Mouse (Mus musculus) midbrain, embryonic 11.5 days (tissue): ENCODE measurements at regions not wholly inside any gene's neighbourhood (a gene's known extent, or its start where the extent isn't known, plus 50 kb on each side); places are given as distances from the start of the nearest gene placed in this dataset.

Experiments used
- ATAC-seq: fragments of 200-750 bp; cut with Nextera tagmentation; 2 replicates; pipeline ENCODE4 v1.8.0; 2017; ENCODE audit warnings: moderate TSS enrichment, moderate library complexity; ENCODE audit not compliant: low FRiP score
- DNase-seq: peaks from one replicate; pipeline ENCODE4 v3.0.0; 2015; ENCODE audit warnings: low spot score; ENCODE audit errors: missing footprints
- H3K27ac ChIP-seq: fragments of 300-500 bp; sonication (generic); 2 replicates; pipeline ENCODE4 v1.5.1; 2014; ENCODE audit warnings: low read depth, low read length
- H3K27me3 ChIP-seq: fragments of 300-500 bp; sonication (generic); 2 replicates; pipeline ENCODE4 v1.6.1; 2014; ENCODE audit warnings: mild to moderate bottlenecking, low read length, moderate library complexity, mixed read lengths; ENCODE audit not compliant: control insufficient read depth, insufficient read depth
- H3K36me3 ChIP-seq: fragments of 300-500 bp; sonication (generic); 2 replicates; pipeline ENCODE4 v1.6.1; 2014; ENCODE audit warnings: mild to moderate bottlenecking, low read length, moderate library complexity, mixed read lengths; ENCODE audit not compliant: control insufficient read depth, insufficient read depth
- H3K4me1 ChIP-seq: fragments of 300-500 bp; sonication (generic); 2 replicates; pipeline ENCODE4 v1.6.1; 2014; ENCODE audit warnings: low read length; ENCODE audit not compliant: control insufficient read depth, insufficient read depth
- H3K4me2 ChIP-seq: fragments of 300-500 bp; sonication (generic); 2 replicates; pipeline ENCODE4 v1.6.1; 2014; ENCODE audit warnings: mild to moderate bottlenecking, moderate library complexity
- H3K4me3 ChIP-seq: fragments of 300-500 bp; sonication (generic); 2 replicates; pipeline ENCODE4 v1.5.1; 2014; ENCODE audit warnings: low read depth, low read length
- H3K9ac ChIP-seq: fragments of 300-500 bp; sonication (generic); 2 replicates; pipeline ENCODE4 v1.6.1; 2014; ENCODE audit warnings: low read length
- H3K9me3 ChIP-seq: fragments of 300-500 bp; sonication (generic); 2 replicates; pipeline ENCODE4 v1.6.1; 2016; ENCODE audit warnings: low read length; ENCODE audit not compliant: control insufficient read depth
- WGBS: fragments of 180-500 bp; shearing (Covaris S2); extraction: QIAGEN DNeasy Blood & Tissue Kit; methylation state at CpG from one replicate; pipeline ENCODE4 v1.1.7; 2014; 5-methylcytosine and 5-hydroxymethylcytosine counted together

GRCm38 (mm10) chr4:148360931-148361330, 73.2 kb upstream of the Disp3 start:
- Histone ChIP-seq H3K4me3 (no peak overlapping the region), H3K4me1 (no peaks in the 10 kb centered on the region), H3K27me3 (no peaks in the 10 kb centered on the region), H3K27ac (no peak overlapping the region), H3K9ac (no peak overlapping the region), H3K4me2 (no peak overlapping the region), H3K9me3 (no peaks in the 10 kb centered on the region), H3K36me3 (no peaks in the 10 kb centered on the region)
- WGBS = 81% methylated on average over 9 of the region's 9 CpGs
- DNase-seq (no peak), ATAC-seq (no peak)

- Histone ChIP-seq H3K27ac (no peak overlapping the region), H3K9me3 (no peaks in the 10 kb centered on the region), H3K36me3 (no peaks in the 10 kb centered on the region), H3K9ac (no peak overlapping the region), H3K4me1 (no peaks in the 10 kb centered on the region), H3K4me2 (no peak overlapping the region), H3K4me3 (no peak overlapping the region), H3K27me3 (no peaks in the 10 kb centered on the region)
- no peak for ATAC-seq
- 43% methylated on average over 4 of the region's 4 CpGs for WGBS
- no peak for DNase-seq
Observed at GRCm38 (mm10) chr4:148358336-148358735, 70.6 kb upstream of the Disp3 start.

- Histone ChIP-seq H3K4me3 (no peak overlapping the region), H3K4me2 (no peak overlapping the region), H3K27ac (no peak overlapping the region), H3K9me3 (peaks cover 6% of the 10 kb centered on the region; the same call in 1 of the 2 replicates), H3K9ac (no peak overlapping the region), H3K36me3 (no peaks in the 10 kb centered on the region), H3K27me3 (no peaks in the 10 kb centered on the region), H3K4me1 (no peaks in the 10 kb centered on the region)
- ATAC-seq (no peak), DNase-seq (no peak)
- WGBS = 84% methylated on average over 10 of the region's 10 CpGs
Observed at GRCm38 (mm10) chr4:148357221-148357621, 69.5 kb upstream of the Disp3 start.

GRCm38 (mm10) chr4:148356654-148357053, 68.9 kb upstream of the Disp3 start:
- ATAC-seq = no peak
- H3K4me1 ChIP-seq = no peaks in the 10 kb centered on the region
- H3K9ac ChIP-seq = no peak overlapping the region
- no peak overlapping the region for H3K4me2 ChIP-seq
- no peaks in the 10 kb centered on the region for H3K36me3 ChIP-seq
- no peaks in the 10 kb centered on the region for H3K27me3 ChIP-seq
- 64% methylated on average over 3 of the region's 3 CpGs for WGBS
- no peak for DNase-seq
- H3K9me3 ChIP-seq = peaks cover 6% of the 10 kb centered on the region; the same call in 1 of the 2 replicates
- H3K4me3 ChIP-seq = no peak overlapping the region
- no peak overlapping the region for H3K27ac ChIP-seq

- Histone ChIP-seq H3K36me3 (no peaks in the 10 kb centered on the region), H3K27ac (no peak overlapping the region), H3K9me3 (peaks cover 6% of the 10 kb centered on the region; the same call in 1 of the 2 replicates), H3K27me3 (no peaks in the 10 kb centered on the region), H3K4me3 (no peak overlapping the region), H3K4me2 (no peak overlapping the region), H3K9ac (no peak overlapping the region), H3K4me1 (no peaks in the 10 kb centered on the region)
- no peak for DNase-seq
- no peak for ATAC-seq
- WGBS = 88% methylated on average over 3 of the region's 3 CpGs
Observed at GRCm38 (mm10) chr4:148353969-148354368, 66.2 kb upstream of the Disp3 start.

GRCm38 (mm10) chr4:148352690-148353089, 64.9 kb upstream of the Disp3 start:
- DNase-seq = no peak
- Histone ChIP-seq H3K4me3 (no peak overlapping the region), H3K4me2 (no peak overlapping the region), H3K4me1 (no peaks in the 10 kb centered on the region), H3K9ac (no peak overlapping the region), H3K27ac (no peak overlapping the region), H3K36me3 (no peaks in the 10 kb centered on the region), H3K9me3 (peaks cover 6% of the 10 kb centered on the region; the same call in 1 of the 2 replicates), H3K27me3 (no peaks in the 10 kb centered on the region)
- ATAC-seq = no peak
- 91% methylated on average over 5 of the region's 5 CpGs for WGBS

GRCm38 (mm10) chr4:148341531-148342157, 53.9 kb upstream of the Disp3 start:
- Histone ChIP-seq H3K9me3 (no peaks in the 10 kb centered on the region), H3K4me1 (no peaks in the 10 kb centered on the region), H3K36me3 (no peaks in the 10 kb centered on the region), H3K27me3 (no peaks in the 10 kb centered on the region), H3K4me2 (no peak overlapping the region), H3K27ac (no peak overlapping the region), H3K4me3 (no peak overlapping the region), H3K9ac (no peak overlapping the region)
- DNase-seq (peak; percentile 65), ATAC-seq (no peak)
- WGBS = 84% methylated on average over 8 of the region's 8 CpGs

GRCm38 (mm10) chr4:148340342-148340741, 52.6 kb upstream of the Disp3 start:
- Histone ChIP-seq H3K9me3 (no peaks in the 10 kb centered on the region), H3K4me2 (no peak overlapping the region), H3K4me3 (no peak overlapping the region), H3K4me1 (no peaks in the 10 kb centered on the region), H3K27me3 (no peaks in the 10 kb centered on the region), H3K36me3 (no peaks in the 10 kb centered on the region), H3K9ac (no peak overlapping the region), H3K27ac (no peak overlapping the region)
- WGBS = 83% methylated on average over 9 of the region's 9 CpGs
- no peak for DNase-seq
- ATAC-seq = no peak

GRCm38 (mm10) chr4:148337890-148338880, 50.4 kb upstream of the Disp3 start:
- H3K4me2 ChIP-seq = no peak overlapping the region
- H3K36me3 ChIP-seq = no peaks in the 10 kb centered on the region
- DNase-seq = no peak
- no peak overlapping the region for H3K4me3 ChIP-seq
- no peaks in the 10 kb centered on the region for H3K4me1 ChIP-seq
- no peak overlapping the region for H3K9ac ChIP-seq
- H3K9me3 ChIP-seq = no peaks in the 10 kb centered on the region
- WGBS = 66% methylated on average over 13 of the region's 13 CpGs
- H3K27me3 ChIP-seq = no peaks in the 10 kb centered on the region
- no peak overlapping the region for H3K27ac ChIP-seq
- peak; percentile 65; the same call in 1 of the 2 replicates for ATAC-seq
